Mouse (Mus musculus): ENCODE measurements around the gene Gpc5. TPM values are rescaled to one million over a fixed set of nuclear protein-coding genes. Genes with fewer than 3 reads are reported as not detected.

Gpc5 gene
- polyA plus RNA-seq, 1 experiment, result not detected

DNA sequence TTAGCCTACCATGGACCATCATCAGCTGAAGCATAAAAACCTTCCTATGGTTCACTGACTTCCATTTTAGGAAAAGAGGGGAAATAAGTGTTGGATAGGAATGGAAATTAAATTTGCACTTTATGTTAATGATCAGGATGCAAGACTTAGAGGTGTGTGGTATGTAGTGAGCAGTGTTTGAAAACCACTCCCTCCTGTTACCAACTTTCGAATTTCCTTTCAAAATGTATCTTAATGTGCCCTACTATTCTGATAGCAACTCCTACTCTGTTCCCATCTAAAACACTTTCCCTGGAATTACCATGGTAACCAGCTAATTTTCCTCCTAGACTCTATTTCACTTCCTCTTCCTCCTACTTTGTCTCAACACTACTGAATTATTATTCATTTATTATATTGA is 1045.8 kb downstream of the Gpc5 start:
- WGBS, result 40% methylated on average over 1 of the region's 1 CpGs

GRCm38 (mm10) chr14:116162586-116162985 is 1070.6 kb downstream of the Gpc5 start:
- 59% methylated on average over 2 of the region's 2 CpGs for WGBS
- no peak for DNase-seq (ENCODE audit: low read depth, low spot score)

More for the DNA sequence above, 1045.8 kb downstream of the Gpc5 start:
- DNase-seq (ENCODE audit: low read depth, low spot score), result no peak

- DNase-seq (ENCODE audit: low read depth, low spot score), result no peak
These were observed 1075.4 kb downstream of the Gpc5 start for GRCm38 (mm10) chr14:116167401-116167800.

DNA sequence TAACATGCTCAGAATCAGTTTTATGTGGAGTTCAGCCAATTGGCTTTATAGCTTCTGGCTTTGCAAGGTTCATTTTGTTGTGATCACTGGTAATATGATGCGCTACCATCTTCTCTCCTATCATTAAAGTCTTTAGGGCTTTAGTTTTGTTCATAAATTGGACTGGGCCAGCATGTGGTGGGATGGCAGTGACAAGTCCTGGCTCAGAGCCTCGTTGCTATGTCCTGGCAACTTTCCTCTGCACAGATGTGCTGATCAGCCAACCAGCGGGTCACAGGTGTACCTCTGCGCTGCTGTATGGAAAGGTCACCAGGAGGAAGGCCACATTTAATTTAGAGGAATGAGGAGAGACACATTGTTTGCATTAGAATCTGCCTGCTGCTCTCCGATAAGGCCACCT is 1077.1 kb downstream of the Gpc5 start:
- DNase-seq (ENCODE audit: low read depth, low spot score), result no peak
- 65% methylated on average over 5 of the region's 5 CpGs for WGBS

- no peak for DNase-seq (ENCODE audit: low read depth, low spot score)
- WGBS, result 55% methylated on average over 4 of the region's 4 CpGs
These were observed 1095.0 kb downstream of the Gpc5 start for GRCm38 (mm10) chr14:116186981-116187380.

- WGBS, result 34% methylated on average over 6 of the region's 6 CpGs
- DNase-seq (ENCODE audit: low read depth, low spot score), result no peak
These were observed 1115.0 kb downstream of the Gpc5 start for GRCm38 (mm10) chr14:116206977-116207376.

DNA sequence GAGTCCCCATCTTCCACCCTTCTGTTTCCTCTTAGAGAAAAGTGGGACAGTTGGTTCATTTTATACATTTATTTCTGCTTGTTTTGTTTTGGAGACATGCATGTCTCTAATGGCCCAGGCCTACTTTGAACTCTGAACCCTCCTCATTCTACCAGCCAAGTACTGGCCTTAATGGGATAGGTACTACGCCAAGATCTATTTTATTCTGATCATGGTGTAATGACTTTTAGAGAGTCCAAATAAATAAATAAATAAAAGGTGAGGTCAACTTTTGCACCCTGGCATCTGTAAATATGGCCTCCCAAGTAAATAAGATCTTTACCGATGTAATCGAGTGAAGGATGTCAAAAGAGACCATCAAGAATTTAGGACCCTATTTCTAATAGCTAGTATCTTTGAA is 1116.6 kb downstream of the Gpc5 start:
- 89% methylated on average over 3 of the region's 3 CpGs for WGBS
- no peak for DNase-seq (ENCODE audit: low read depth, low spot score)

- DNase-seq (ENCODE audit: low read depth, low spot score), result no peak
- WGBS, result 40% methylated on average over 5 of the region's 5 CpGs
These were observed 1117.0 kb downstream of the Gpc5 start for GRCm38 (mm10) chr14:116209045-116209444.

GRCm38 (mm10) chr14:116210304-116210703 is 1118.3 kb downstream of the Gpc5 start:
- DNase-seq (ENCODE audit: low read depth, low spot score), result no peak
- WGBS, result 75% methylated on average over 6 of the region's 6 CpGs

DNA sequence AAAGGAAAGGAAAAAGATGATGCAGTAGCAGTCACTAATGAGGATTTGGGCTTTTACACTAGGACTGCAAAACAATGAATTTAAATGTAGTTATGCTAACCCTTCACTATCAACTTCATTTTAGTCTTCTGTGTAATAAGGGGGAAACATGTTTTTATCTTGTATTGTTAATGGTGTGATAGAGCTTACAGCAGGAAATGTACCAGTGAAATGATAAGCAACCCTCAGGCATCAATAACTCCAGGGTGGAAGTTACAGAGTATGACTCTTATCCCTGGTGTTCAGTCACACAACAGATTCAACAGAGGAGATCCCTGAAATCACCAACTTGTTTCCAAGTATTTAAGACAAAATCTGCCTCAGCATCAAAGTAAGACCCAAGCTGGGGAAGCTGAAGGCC is 1120.0 kb downstream of the Gpc5 start:
- no peak for DNase-seq (ENCODE audit: low read depth, low spot score)

DNA sequence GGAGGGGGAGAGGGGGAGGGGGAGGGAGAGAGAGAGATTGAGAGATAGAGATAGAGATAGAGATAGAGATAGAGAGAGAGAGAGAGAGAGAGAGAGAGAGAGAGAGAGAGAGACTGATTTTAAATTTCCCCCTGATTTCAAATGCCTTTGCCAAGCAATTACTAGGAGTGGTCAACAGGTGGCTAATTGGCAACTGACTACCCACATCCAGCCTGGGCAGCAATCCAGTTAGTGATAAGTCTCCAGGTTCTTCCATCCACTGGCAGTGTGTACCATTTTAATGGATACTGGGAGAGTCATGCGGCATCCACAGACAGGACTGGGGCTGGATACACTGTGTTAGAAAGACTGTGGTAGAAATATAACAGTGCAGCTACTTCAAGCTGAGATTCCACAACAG is 1166.1 kb downstream of the Gpc5 start:
- no peak for DNase-seq (ENCODE audit: low read depth, low spot score)
- 92% methylated on average over 1 of the region's 1 CpGs for WGBS

DNA sequence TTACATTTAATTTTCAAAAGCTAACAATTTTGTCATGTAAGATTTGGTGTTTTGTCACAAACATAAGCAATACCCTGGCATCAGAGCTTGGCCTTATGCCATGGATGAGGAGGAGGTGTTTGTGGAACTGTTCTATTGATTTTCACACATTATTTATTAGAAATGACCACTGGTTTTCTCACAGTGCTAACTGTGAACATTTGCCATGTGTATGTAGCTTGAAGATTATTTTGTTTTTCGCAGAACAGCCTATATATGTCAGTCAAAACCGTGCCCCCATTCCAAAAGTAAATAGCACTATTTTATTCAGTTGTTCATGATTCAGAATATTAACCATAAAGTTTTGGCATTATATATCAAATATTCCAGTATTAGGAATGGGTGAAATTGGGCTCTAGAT is 1216.5 kb downstream of the Gpc5 start:
- 76% methylated on average over 2 of the region's 2 CpGs for WGBS
- no peak for DNase-seq (ENCODE audit: low read depth, low spot score)

DNA sequence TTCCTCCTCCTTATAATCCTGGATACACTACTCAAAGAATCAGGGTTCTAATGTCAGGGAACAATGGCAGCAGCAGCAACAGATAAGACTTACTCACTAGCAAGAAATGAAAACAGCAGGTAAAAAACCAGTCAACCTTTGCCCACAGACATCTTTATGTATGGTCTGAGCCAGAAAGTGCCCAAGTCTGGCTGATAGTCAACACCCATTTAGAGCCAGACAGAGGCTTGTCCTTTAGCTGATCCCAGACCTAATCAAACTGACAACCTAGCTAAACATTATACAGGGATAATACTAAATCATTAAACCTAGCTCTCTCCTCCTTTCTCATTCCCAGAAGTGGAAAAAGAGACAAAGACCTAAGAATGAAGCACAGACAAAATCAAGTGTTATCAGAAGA is 1225.5 kb downstream of the Gpc5 start:
- DNase-seq (ENCODE audit: low read depth, low spot score), result no peak

GRCm38 (mm10) chr14:116336182-116336581 is 1244.2 kb downstream of the Gpc5 start:
- WGBS, result 79% methylated on average over 4 of the region's 4 CpGs
- no peak for DNase-seq (ENCODE audit: low read depth, low spot score)

DNA sequence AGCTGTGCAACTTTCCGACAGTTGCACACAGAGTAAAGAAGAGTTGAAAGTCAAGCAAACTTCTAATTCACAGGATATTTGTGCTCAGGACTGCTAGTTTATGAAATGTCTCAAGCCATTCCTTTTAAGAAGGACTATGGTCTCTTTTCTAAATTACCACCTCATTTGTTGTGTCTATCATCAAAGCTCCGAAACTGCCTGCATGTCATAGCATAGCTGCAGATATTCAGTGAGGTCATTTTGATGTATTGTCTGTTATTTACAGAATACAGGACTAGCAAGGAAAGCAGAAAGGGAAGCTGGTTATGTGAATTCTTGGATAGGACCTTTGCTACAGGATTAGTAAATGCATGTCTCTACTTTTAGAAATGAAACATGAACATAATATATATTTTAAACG is 1246.4 kb downstream of the Gpc5 start:
- 70% methylated on average over 3 of the region's 3 CpGs for WGBS
- no peak for DNase-seq (ENCODE audit: low read depth, low spot score)

DNA sequence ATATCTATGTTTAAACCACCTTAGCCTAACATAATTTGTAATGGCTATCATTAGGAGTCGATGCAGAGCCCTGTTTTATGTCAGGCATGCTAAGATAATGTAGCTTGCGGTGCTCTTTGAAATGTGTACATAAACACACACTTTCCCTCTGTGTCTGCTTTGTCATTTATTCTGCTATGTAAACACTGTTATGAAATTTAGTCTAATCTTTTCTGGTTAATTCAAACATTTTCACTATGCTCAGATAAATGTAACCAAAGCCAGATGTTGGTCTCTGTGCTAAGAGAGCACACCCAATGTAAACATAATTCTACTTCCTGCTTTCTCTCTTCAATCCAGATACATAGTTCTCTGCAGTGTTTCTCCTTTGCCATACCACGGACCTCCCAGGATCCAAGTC is 1256.5 kb downstream of the Gpc5 start:
- DNase-seq (ENCODE audit: low read depth, low spot score), result no peak
- WGBS, result 24% methylated on average over 3 of the region's 3 CpGs

- WGBS, result 74% methylated on average over 2 of the region's 2 CpGs
- no peak for DNase-seq (ENCODE audit: low read depth, low spot score)
These were observed 1292.6 kb downstream of the Gpc5 start for GRCm38 (mm10) chr14:116384602-116385001.

- DNase-seq (ENCODE audit: low read depth, low spot score), result no peak
- 76% methylated on average over 3 of the region's 3 CpGs for WGBS
These were observed 1323.5 kb downstream of the Gpc5 start for GRCm38 (mm10) chr14:116415511-116415910.

DNA sequence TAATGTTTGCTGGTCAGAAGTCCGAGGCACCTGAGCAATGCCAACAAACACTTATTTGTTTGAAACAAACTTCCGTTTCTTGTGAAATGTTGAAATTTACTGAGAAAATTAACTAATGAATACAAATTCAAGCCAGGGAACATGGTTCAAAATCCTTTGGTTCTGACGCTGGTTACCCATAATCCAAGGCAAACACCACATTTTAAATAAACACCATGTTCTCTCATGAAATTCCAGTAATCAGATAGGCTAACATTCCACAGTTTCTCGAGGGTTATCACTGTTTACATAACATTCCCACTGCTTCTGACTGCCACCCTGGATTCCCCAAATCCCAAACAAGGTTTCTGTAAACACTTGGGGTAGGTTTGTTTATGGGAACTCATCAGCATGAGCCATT is 1356.2 kb downstream of the Gpc5 start:
- DNase-seq (ENCODE audit: low read depth, low spot score), result no peak
- WGBS, result 23% methylated on average over 4 of the region's 4 CpGs

- WGBS, result 48% methylated on average over 3 of the region's 3 CpGs
These were observed 1361.3 kb downstream of the Gpc5 start for GRCm38 (mm10) chr14:116453356-116453755.

GRCm38 (mm10) chr14:116456211-116456610 is 1364.2 kb downstream of the Gpc5 start:
- no peak for DNase-seq (ENCODE audit: low read depth, low spot score)
- 39% methylated on average over 4 of the region's 4 CpGs for WGBS

More at GRCm38 (mm10) chr14:116453356-116453755, 1361.3 kb downstream of the Gpc5 start:
- DNase-seq (ENCODE audit: low read depth, low spot score), result no peak

DNA sequence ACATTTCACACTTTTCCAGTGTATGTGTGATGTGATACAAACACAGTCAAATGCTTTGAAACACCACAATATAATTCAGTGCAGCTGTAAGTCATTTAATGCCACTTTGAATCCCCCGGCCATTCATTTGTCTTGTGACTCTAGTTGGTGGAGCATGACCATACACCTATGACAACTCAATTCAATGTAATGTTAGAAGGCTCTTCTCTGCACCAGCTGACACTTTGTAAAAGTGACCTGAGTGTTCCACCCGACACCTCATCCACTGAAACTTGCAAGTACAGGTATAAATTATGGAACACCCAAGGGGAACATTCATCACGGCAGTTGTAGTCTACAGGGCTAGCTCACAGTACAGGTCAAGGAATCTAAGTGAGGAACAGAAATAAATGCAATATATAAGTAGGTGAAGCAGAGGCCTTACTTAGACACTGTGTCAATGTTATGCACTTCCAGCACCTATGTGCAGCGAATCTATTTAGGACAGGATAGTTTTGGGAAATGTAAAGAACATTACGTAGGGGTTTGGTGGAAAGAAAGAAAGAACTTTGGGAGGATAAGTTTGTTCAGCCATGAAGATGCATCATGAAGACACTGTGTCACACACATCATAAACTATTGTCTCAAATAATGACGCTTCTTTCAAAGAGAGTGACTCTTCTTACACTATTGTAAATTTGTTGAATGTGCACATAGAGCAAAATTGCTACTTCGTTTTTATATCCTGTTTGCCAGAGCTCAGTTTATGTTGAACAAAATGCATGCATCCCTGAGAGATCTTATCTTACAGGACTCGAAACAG is 1381.6 kb downstream of the Gpc5 start:
- WGBS, result 83% methylated on average over 8 of the region's 8 CpGs
- no peak for DNase-seq (ENCODE audit: low read depth, low spot score)
